Mouse (Mus musculus) heart, embryonic 16.5 days (tissue): Measurements from ENCODE around the gene Erc2. TPM values are rescaled to one million over a fixed set of nuclear protein-coding genes. Genes with fewer than 3 reads are reported as not detected.

ENCODE experiments used
- ATAC-seq: fragments of 200-750 bp; cut with Nextera tagmentation; replicated peaks from 2 replicates; pipeline ENCODE4 v1.8.0; 2017; ENCODE audit warnings: moderate number of reproducible peaks; ENCODE audit not compliant: insufficient read depth, low FRiP score; ENCODE audit errors: extremely low read depth
- H3K27ac ChIP-seq: fragments of 300-500 bp; sonication (generic); 2 replicates; pipeline ENCODE4 v1.5.1; 2014; ENCODE audit warnings: mild to moderate bottlenecking, low read length, control low read depth, moderate library complexity
- H3K27me3 ChIP-seq: fragments of 300-500 bp; sonication (generic); 2 replicates; pipeline ENCODE4 v1.6.1; 2014; ENCODE audit warnings: low read length, mixed read lengths; ENCODE audit not compliant: control insufficient read depth, insufficient read depth
- H3K36me3 ChIP-seq: fragments of 300-500 bp; sonication (generic); 2 replicates; pipeline ENCODE4 v1.6.1; 2014; ENCODE audit not compliant: control insufficient read depth, insufficient read depth
- H3K4me1 ChIP-seq: fragments of 300-500 bp; sonication (generic); 2 replicates; pipeline ENCODE4 v1.6.1; 2014; ENCODE audit warnings: low read length, mixed read lengths; ENCODE audit not compliant: control insufficient read depth, insufficient read depth
- H3K4me2 ChIP-seq: fragments of 300-500 bp; sonication (generic); 2 replicates; pipeline ENCODE4 v1.6.1; 2014; ENCODE audit warnings: low read depth, mild to moderate bottlenecking, control low read depth, low read length
- H3K4me3 ChIP-seq: fragments of 300-500 bp; sonication (generic); 2 replicates; pipeline ENCODE4 v1.5.1; 2014; ENCODE audit warnings: mild to moderate bottlenecking, control low read depth, low read length
- H3K9ac ChIP-seq: fragments of 300-500 bp; sonication (generic); 2 replicates; pipeline ENCODE4 v1.6.1; 2014; ENCODE audit warnings: low read length, control low read depth
- H3K9me3 ChIP-seq: fragments of 300-500 bp; sonication (generic); replicated peaks from 2 replicates; pipeline ENCODE4 v1.6.1; 2016; ENCODE audit warnings: low read length; ENCODE audit not compliant: control insufficient read depth
- WGBS: fragments of 180-500 bp; shearing (Covaris S2); extraction: QIAGEN DNeasy Blood & Tissue Kit; methylation state at CpG from one replicate; pipeline ENCODE4 v1.1.7; 2014; 5-methylcytosine and 5-hydroxymethylcytosine counted together
- polyA plus RNA-seq: library from polyadenylated mRNA; unstranded; fragments of >200 nt; fragmentation: Nextera tagmentation; extraction: Ambion mirVana; gene quantifications from 2 replicates; pipeline ENCODE4 v1.2.1, GENCODE M21; 2015

Gene Erc2
- polyA plus RNA-seq, 1 experiment from 2014 or later, result 1.5 TPM

DNA sequence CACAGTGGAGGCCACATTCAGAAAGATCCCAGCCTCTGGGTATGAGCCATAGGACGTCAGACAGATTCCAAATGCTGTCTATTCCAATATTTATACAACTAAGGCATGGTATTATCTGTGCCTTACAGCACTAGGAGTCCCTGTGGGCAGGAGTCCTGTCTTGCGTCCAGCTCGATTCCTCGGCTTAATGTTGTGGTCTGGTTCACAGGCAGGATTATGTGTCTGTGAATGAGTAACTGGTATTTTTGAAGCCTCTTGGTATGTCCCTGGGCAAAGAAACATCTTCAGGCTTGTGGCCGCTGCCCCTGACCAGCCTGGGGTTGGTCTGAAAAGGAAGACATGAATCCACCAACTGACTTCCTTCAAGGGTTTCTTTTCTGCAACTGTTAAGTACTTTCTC, 153.1 kb downstream of the Erc2 start:
- Histone ChIP-seq H3K9me3 (no peaks in the 10 kb centered on the region), H3K4me1 (no peaks in the 10 kb centered on the region), H3K27me3 (no peaks in the 10 kb centered on the region), H3K9ac (no peak overlapping the region), H3K4me2 (no peak overlapping the region), H3K36me3 (no peaks in the 10 kb centered on the region), H3K27ac (no peak overlapping the region), H3K4me3 (no peak overlapping the region)
- no peak for ATAC-seq
- 58% methylated on average over 5 of the region's 5 CpGs for WGBS

DNA sequence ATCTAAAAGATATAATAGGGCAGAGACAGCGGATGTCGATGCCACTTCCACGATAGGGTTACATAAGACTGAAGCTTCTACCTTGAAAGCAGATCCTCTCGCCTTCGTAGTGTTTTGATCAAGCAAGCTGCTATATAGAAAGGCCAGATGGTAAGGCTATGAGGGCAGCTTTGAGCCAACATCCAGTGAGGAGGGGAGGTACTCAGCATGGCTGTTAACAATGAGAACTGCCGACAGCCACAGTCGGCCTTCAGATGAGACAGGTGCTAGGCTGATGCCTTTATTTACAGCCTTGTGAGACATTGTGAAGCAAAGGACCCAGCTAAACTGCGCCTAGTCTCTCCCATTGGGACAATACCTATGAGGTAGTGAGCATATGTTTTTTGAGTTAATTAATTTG, 156.3 kb downstream of the Erc2 start:
- H3K9ac ChIP-seq, result no peak overlapping the region
- 76% methylated on average over 8 of the region's 8 CpGs for WGBS
- H3K27me3 ChIP-seq, result no peaks in the 10 kb centered on the region
- no peaks in the 10 kb centered on the region for H3K36me3 ChIP-seq
- no peaks in the 10 kb centered on the region for H3K4me1 ChIP-seq
- no peak overlapping the region for H3K4me3 ChIP-seq
- no peak overlapping the region for H3K4me2 ChIP-seq
- ATAC-seq, result no peak
- H3K27ac ChIP-seq, result no peak overlapping the region
- H3K9me3 ChIP-seq, result no peaks in the 10 kb centered on the region

DNA sequence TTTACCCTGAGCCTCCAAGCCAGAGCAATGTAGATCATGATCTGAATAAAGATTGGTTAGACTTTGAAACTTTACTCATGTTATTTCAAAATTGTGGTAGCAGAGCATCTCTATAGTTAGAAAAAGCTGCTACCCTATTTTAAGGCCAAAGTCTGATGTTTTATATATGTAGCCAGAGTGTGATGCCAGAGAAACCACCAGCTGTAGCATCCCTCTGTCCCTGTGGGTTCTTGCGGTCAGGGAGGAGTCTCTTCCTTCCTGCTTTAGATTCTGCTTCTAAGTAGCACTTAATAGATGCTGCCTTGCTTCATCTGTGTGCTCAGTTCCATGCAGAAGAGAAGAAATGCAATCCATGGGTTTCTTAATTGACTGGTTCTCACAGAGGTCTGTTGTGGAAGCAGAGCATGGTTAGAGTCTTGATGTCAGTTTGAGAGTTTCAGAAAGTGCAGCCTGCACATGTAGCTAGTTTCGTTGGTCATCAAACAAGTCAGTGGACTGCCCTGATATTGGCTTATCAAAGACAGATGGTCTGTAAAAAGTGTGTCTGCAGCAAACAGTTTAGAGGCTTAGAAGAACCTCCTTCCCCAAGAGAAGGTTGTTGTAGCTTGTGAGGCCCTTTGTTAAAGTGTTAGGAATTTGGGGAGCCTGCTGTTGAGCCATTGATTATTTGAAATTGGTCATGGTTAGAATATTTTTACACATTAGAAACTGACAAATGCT, 156.9 kb downstream of the Erc2 start:
- Histone ChIP-seq H3K4me1 (no peaks in the 10 kb centered on the region), H3K9me3 (no peaks in the 10 kb centered on the region), H3K27me3 (no peaks in the 10 kb centered on the region), H3K27ac (no peak overlapping the region), H3K4me3 (no peak overlapping the region), H3K9ac (no peak overlapping the region), H3K4me2 (no peak overlapping the region), H3K36me3 (no peaks in the 10 kb centered on the region)
- no peak for ATAC-seq
- 66% methylated on average over 2 of the region's 2 CpGs for WGBS

DNA sequence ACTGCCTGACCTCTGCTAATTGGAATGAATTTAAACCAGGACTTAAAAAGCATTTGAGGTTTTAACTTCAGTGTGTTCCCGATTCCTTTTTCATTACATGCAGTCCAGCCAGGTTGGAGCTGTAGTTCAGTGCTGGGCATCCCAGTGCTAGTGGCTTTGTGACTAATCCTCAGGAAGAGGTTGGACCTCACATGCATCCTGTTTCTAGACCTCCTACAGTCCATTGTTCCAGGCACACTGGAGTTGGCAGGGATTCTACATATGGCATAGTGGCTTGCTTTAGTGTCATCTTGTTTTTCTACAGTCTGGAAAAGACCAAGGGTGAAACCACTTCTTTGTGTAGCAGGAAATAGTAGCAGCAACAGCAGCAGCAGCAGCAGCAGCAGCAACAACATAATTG, 159.0 kb downstream of the Erc2 start:
- no peaks in the 10 kb centered on the region for H3K4me1 ChIP-seq
- ATAC-seq, result no peak

DNA sequence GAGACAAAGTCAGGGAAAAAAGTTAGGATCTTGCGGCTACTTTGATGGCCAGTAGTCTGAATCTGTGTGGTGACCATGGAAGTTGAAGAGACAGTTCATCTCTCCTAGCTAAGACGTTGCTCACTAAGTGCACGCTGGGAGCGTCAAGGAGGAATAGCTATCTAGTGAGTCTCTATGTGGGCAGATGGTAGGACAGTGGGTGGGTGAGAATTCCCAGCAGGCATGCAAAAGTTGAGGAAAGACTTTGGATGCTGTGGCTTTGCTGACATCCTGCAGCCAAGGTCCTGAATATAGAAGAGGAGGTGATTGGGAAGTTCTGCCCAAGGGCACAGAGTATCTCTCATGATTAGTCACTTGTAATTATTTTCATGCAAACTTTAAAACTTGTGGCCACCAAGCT, 162.6 kb downstream of the Erc2 start:
- Histone ChIP-seq H3K4me3 (no peak overlapping the region), H3K27me3 (no peaks in the 10 kb centered on the region), H3K4me1 (no peaks in the 10 kb centered on the region), H3K9ac (no peak overlapping the region), H3K36me3 (no peaks in the 10 kb centered on the region), H3K9me3 (no peaks in the 10 kb centered on the region), H3K27ac (no peak overlapping the region), H3K4me2 (no peak overlapping the region)
- ATAC-seq, result no peak
- WGBS, result 85% methylated on average over 4 of the region's 4 CpGs

More for the DNA sequence above, 159.0 kb downstream of the Erc2 start:
- no peak overlapping the region for H3K9ac ChIP-seq
- H3K4me3 ChIP-seq, result no peak overlapping the region
- no peak overlapping the region for H3K4me2 ChIP-seq
- no peaks in the 10 kb centered on the region for H3K27me3 ChIP-seq
- 66% methylated on average over 1 of the region's 1 CpGs for WGBS
- H3K36me3 ChIP-seq, result no peaks in the 10 kb centered on the region
- no peak overlapping the region for H3K27ac ChIP-seq
- no peaks in the 10 kb centered on the region for H3K9me3 ChIP-seq

DNA sequence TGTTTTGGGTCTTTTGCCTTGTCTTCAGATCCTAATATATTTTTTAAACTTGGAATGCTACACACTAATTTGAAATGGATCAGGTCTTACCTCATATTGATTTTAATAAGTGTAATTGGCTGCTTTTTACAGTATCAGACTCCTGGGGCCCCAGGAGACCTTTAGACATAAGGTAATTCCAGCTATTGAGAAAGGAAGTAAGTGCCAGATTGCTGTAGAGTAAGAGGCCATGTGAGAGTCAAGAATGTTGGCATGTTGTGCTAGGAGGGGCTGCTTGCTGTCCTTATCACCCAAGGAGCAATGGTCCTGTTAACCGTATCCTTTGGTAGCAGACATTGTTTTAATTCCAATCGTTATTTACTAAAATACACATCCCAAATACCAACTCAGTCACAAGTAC, 163.3 kb downstream of the Erc2 start:
- 59% methylated on average over 2 of the region's 2 CpGs for WGBS
- no peak overlapping the region for H3K4me3 ChIP-seq
- no peaks in the 10 kb centered on the region for H3K9me3 ChIP-seq
- H3K4me2 ChIP-seq, result no peak overlapping the region
- H3K27ac ChIP-seq, result no peak overlapping the region
- no peak for ATAC-seq
- H3K4me1 ChIP-seq, result no peaks in the 10 kb centered on the region
- no peak overlapping the region for H3K9ac ChIP-seq
- H3K27me3 ChIP-seq, result no peaks in the 10 kb centered on the region
- H3K36me3 ChIP-seq, result no peaks in the 10 kb centered on the region

DNA sequence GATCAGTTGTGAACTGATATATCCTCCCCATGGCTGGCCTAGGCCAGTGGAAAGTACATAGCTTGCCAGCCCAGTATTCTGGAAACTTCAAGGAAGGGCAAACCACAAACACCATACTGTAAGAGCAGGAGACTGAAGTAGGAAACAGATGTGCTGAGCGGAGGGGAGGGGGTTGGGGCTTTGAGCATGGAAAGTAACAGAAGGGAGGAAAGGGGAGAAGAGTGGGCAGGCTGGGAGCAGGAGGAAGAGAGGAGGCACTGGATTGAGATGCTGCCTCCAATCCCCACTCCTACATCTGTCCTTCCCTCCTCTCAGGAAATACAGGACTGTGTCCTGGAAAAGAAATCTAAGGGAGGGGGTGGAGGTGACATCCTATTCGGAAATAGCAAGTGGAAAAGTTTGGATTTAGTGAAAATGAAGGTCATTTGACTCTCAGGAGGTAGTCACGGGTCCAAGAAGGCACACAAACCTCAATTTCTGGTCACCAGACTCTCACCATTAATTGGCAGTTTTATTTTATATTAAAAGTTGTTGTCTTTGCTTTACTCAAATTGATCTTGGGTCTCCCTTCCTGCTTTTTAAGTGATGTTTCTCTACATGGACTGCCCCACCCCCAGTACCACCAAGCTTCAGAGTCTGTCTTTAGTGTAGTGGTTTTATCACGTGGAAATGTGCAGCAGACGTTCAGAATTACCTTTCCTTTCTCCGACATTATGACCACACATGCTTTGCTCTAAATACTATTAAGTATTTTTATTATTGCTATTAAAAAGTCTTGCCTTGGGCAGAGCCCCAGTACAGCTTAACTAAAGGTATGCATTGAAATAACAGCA, 167.1 kb downstream of the Erc2 start:
- peak; percentile 52; the same call in 1 of the 2 replicates for ATAC-seq

DNA sequence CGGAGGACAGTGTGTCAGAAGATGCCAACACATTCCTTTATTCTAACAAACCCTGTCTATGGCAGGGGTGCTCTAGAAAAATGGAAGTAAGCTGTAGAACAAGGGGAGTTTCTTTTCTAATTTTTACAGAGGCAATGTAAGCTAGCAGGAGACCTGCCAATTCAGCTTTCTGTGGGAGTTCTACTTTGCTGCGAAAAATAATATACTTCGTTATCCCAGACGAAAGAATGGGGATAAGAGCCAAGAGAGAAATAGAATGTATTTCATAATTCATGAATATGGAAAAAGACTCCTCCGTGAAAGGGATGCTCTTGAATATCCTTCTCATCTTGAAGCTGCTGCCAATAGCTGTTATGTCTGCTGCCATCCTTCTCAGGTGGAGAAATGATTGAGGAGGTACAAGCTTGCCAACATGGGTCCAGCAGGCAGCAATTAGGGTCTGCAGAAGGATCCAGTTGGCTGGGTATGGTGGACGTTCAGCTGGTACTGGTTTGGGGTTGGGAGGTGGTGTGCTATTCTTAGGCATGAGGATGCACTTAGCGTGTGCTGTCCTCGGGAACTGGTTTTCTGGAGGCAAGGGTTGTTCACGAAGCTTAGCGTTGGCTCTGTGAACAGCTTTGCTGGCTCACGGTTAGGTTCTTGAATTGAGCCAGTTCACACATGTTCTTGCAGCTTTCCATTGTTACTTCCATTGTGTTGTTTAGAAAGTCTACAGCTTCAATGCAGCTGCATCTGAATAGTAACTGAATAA, 176.1 kb downstream of the Erc2 start:
- no peaks in the 10 kb centered on the region; the same call in 1 of the 2 replicates for H3K9me3 ChIP-seq
- H3K36me3 ChIP-seq, result no peaks in the 10 kb centered on the region
- H3K27me3 ChIP-seq, result no peaks in the 10 kb centered on the region
- H3K4me3 ChIP-seq, result no peak overlapping the region
- no peak overlapping the region for H3K4me2 ChIP-seq
- no peak for ATAC-seq
- no peak overlapping the region for H3K27ac ChIP-seq
- H3K4me1 ChIP-seq, result peaks cover 2% of the 10 kb centered on the region; the same call in 1 of the 2 replicates
- 81% methylated on average over 11 of the region's 11 CpGs for WGBS
- H3K9ac ChIP-seq, result no peak overlapping the region

More for the DNA sequence above, 167.1 kb downstream of the Erc2 start:
- no peaks in the 10 kb centered on the region for H3K27me3 ChIP-seq
- H3K4me1 ChIP-seq, result no peaks in the 10 kb centered on the region
- H3K4me2 ChIP-seq, result no peak overlapping the region
- H3K9me3 ChIP-seq, result no peaks in the 10 kb centered on the region
- H3K27ac ChIP-seq, result 0 out of 2 replicates have a peak overlapping the region, but pooled peaks have one; percentile 18
- H3K36me3 ChIP-seq, result no peaks in the 10 kb centered on the region
- no peak overlapping the region for H3K9ac ChIP-seq
- 56% methylated on average over 6 of the region's 6 CpGs for WGBS
- no peak overlapping the region for H3K4me3 ChIP-seq
